Mouse (Mus musculus): Measurements from ENCODE around the gene 6330409D20Rik.

DNA sequence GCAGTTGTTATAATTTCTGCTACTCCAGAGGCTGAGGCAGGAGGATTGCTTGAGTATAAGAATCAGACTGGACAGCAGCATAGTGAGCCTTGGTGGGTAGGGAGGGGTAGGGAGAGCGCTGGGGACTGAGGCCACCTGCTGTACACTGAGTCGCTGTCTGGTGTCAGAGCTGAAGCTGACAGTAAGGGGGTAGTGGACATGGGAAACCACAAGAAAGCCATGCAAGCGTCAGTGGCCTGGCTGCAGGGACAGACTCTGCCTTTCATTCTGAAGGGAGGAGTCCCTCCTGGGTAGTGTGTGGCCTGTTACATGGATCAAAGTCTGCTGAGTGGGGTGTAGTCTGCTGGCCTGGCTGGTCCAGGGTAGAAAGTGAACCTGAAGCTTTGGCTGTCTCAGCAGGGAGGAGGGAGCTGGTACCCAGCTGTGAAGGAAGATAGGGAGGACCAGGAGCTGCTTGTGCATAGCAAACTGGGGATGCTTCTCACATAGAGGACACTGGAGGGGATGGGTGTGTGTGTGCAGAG lies 4.4 kb downstream of the 6330409D20Rik start:
- TF ChIP-seq POLR2A (IDR thresholded peaks at IDR 0.05; ENCODE audit: borderline replicate concordance, control insufficient read depth, low read depth, low read length) (no peak), CTCF (IDR thresholded peaks at IDR 0.05; ENCODE audit: control insufficient read depth, insufficient read depth, low read length) (no peak)
